Mouse (Mus musculus): Measurements from ENCODE around the gene Cdhr5.

Gene Cdhr5

GRCm38 (mm10) chr7:141221249-141222125, 55.1 kb downstream of the Cdhr5 start:
- POLR2A ChIA-PET = interaction anchor here (0.6 to 10.6 kb wide), 37 partner anchors 10 to 1252 kb away, joined by 3 to 158 read pairs (median 4); partner anchors contain the start of genes Hras (in 2 of the 4), Lrrc56 (in 2 of the 4), Cdhr5 (in 1 of the 4) and Deaf1 (in 1 of the 4)
- CTCF ChIA-PET = interaction anchor here in 2 of 4 experiments (0.5 to 1.2 kb wide), 4 partner anchors 10 to 380 kb away, joined by 3 to 7 read pairs (median 4); partner anchors contain the start of gene Taldo1 (in 1 of the 2)

- ChIA-PET CTCF (interaction anchor here in 1 of 4 experiments (1.0 kb wide), 1 partner anchor 126 kb away, joined by 5 read pairs; no protein-coding TSS in a partner anchor), POLR2A (interaction anchor here in 3 of 4 experiments (0.5 to 10.6 kb wide), 29 partner anchors 9 to 1063 kb away, joined by 3 to 158 read pairs (median 3); partner anchors contain the start of genes Cdhr5 (in 2 of the 3), Deaf1 (in 1 of the 3), Phrf1 (in 1 of the 3) and Pidd1 (in 1 of the 3))
Measured at GRCm38 (mm10) chr7:141220377-141220776, 56.2 kb downstream of the Cdhr5 start.

- POLR2A ChIA-PET = interaction anchor here in 3 of 4 experiments (0.5 to 10.6 kb wide), 17 partner anchors 8 to 1063 kb away, joined by 3 to 158 read pairs (median 3); partner anchors contain the start of genes Phrf1 (in 2 of the 3), Cdhr5 (in 1 of the 3), Pidd1 (in 1 of the 3) and Ptdss2 (in 1 of the 3)
- CTCF ChIA-PET = interaction anchor here in 2 of 4 experiments (1.0 to 1.4 kb wide), 2 partner anchors 9 to 126 kb away, joined by 4 to 5 read pairs; partner anchors contain the start of gene Phrf1 (in 1 of the 2)
Measured at GRCm38 (mm10) chr7:141219558-141220099, 57.0 kb downstream of the Cdhr5 start.
